Mouse (Mus musculus): ENCODE measurements around the gene Gm4070. TPM values are rescaled to one million over a fixed set of nuclear protein-coding genes. Genes with fewer than 3 reads are reported as not detected.

Gene Gm4070
- 2.2 TPM for polyA plus RNA-seq (2015; fragmentation: Illumina TruSeq; extraction: RNeasy Lipid Tissue Mini Kit (QIAGEN cat#74804); ENCODE audit: low read depth, low replicate concordance)

GRCm38 (mm10) chr7:105953812-105954211, at the start of gene Gm4070:
Gm4070 (minus strand) TSS chr7:105953967.

Other genes with a start within 250 kb of the Gm4070 start
- 125 TPM for gene Ilk, start 217.4 kb downstream of the Gm4070 start, polyA plus RNA-seq (2015; fragmentation: Illumina TruSeq; extraction: RNeasy Lipid Tissue Mini Kit (QIAGEN cat#74804); ENCODE audit: low read depth, low replicate concordance)
- gene Rrp8, start 216.6 kb downstream of the Gm4070 start, polyA plus RNA-seq (2015; fragmentation: Illumina TruSeq; extraction: RNeasy Lipid Tissue Mini Kit (QIAGEN cat#74804); ENCODE audit: low read depth, low replicate concordance), result 11.0 TPM
- gene Taf10, start 209.6 kb downstream of the Gm4070 start, polyA plus RNA-seq (2015; fragmentation: Illumina TruSeq; extraction: RNeasy Lipid Tissue Mini Kit (QIAGEN cat#74804); ENCODE audit: low read depth, low replicate concordance), result 115 TPM
- 68.0 TPM for gene Tpp1, start 201.7 kb downstream of the Gm4070 start, polyA plus RNA-seq (2015; fragmentation: Illumina TruSeq; extraction: RNeasy Lipid Tissue Mini Kit (QIAGEN cat#74804); ENCODE audit: low read depth, low replicate concordance)
- gene Dchs1, start 166.3 kb downstream of the Gm4070 start, polyA plus RNA-seq (2015; fragmentation: Illumina TruSeq; extraction: RNeasy Lipid Tissue Mini Kit (QIAGEN cat#74804); ENCODE audit: low read depth, low replicate concordance), result 3.7 TPM
- 126 TPM for gene Mrpl17, start 142.9 kb downstream of the Gm4070 start, polyA plus RNA-seq (2015; fragmentation: Illumina TruSeq; extraction: RNeasy Lipid Tissue Mini Kit (QIAGEN cat#74804); ENCODE audit: low read depth, low replicate concordance)

All from brain, adult 10 weeks (tissue).